Mouse (Mus musculus) hindbrain, embryonic 12.5 days (tissue): ENCODE results near the gene Hoxc8. TPM values are rescaled to one million over a fixed set of nuclear protein-coding genes. Genes with fewer than 3 reads are reported as not detected.

Source experiments
- ATAC-seq: fragments of 200-750 bp; cut with Nextera tagmentation; 2 replicates; pipeline ENCODE4 v1.8.0; 2017; ENCODE audit warnings: moderate TSS enrichment; ENCODE audit not compliant: low FRiP score
- H3K27ac ChIP-seq: fragments of 300-500 bp; sonication (generic); 2 replicates; pipeline ENCODE4 v1.5.1; 2016; ENCODE audit warnings: mild to moderate bottlenecking
- H3K27me3 ChIP-seq: fragments of 300-500 bp; sonication (generic); 2 replicates; pipeline ENCODE4 v1.6.1; 2016; ENCODE audit warnings: mild to moderate bottlenecking
- H3K36me3 ChIP-seq: fragments of 300-500 bp; sonication (generic); 2 replicates; pipeline ENCODE4 v1.6.1; 2016; ENCODE audit warnings: mild to moderate bottlenecking
- H3K4me1 ChIP-seq: fragments of 300-500 bp; sonication (generic); 2 replicates; pipeline ENCODE4 v1.6.1; 2016
- H3K4me2 ChIP-seq: fragments of 300-500 bp; sonication (generic); replicated peaks from 2 replicates; pipeline ENCODE4 v1.6.1; 2016; ENCODE audit warnings: mild to moderate bottlenecking
- H3K4me3 ChIP-seq: fragments of 300-500 bp; sonication (generic); 2 replicates; pipeline ENCODE4 v1.5.1; 2016; ENCODE audit warnings: mild to moderate bottlenecking
- H3K9ac ChIP-seq: fragments of 300-500 bp; sonication (generic); 2 replicates; pipeline ENCODE4 v1.6.1; 2016; ENCODE audit warnings: mild to moderate bottlenecking, moderate library complexity
- H3K9me3 ChIP-seq: fragments of 300-500 bp; sonication (generic); replicated peaks from 2 replicates; pipeline ENCODE4 v1.6.1; 2016; ENCODE audit warnings: mild to moderate bottlenecking
- WGBS: fragments of 180-500 bp; shearing (Covaris S2); methylation state at CpG from one replicate; pipeline ENCODE4 v1.1.7; 2016; 5-methylcytosine and 5-hydroxymethylcytosine counted together
- polyA plus RNA-seq: library from polyadenylated mRNA; unstranded; fragments of >200 nt; fragmentation: Nextera tagmentation; extraction: Ambion mirVana; gene quantifications from 2 replicates; pipeline ENCODE4 v1.2.1, GENCODE M21; 2016

Hoxc8 gene
- polyA plus RNA-seq, 1 experiment from 2014 or later, result not detected

- Histone ChIP-seq H3K4me2 (no peak overlapping the region), H3K4me1 (peaks cover 7% of the 10 kb centered on the region; the same call in 1 of the 2 replicates), H3K27ac (no peak overlapping the region), H3K36me3 (no peaks in the 10 kb centered on the region), H3K4me3 (no peak overlapping the region), H3K9ac (no peak overlapping the region), H3K9me3 (no peaks in the 10 kb centered on the region), H3K27me3 (peaks cover 100% of the 10 kb centered on the region)
- WGBS, result 2% methylated on average over 13 of the region's 13 CpGs
- ATAC-seq, result no peak
Measured at GRCm38 (mm10) chr15:102978615-102979515, 11.5 kb upstream of the Hoxc8 start.

- ATAC-seq, result no peak
- Histone ChIP-seq H3K9ac (no peak overlapping the region), H3K36me3 (no peaks in the 10 kb centered on the region), H3K4me1 (peaks cover 7% of the 10 kb centered on the region; the same call in 1 of the 2 replicates), H3K9me3 (no peaks in the 10 kb centered on the region), H3K4me2 (no peak overlapping the region), H3K27ac (no peak overlapping the region), H3K4me3 (no peak overlapping the region), H3K27me3 (peaks cover 100% of the 10 kb centered on the region)
- WGBS, result 0% methylated on average over 1 of the region's 1 CpGs
Measured at GRCm38 (mm10) chr15:102979936-102980335, 10.5 kb upstream of the Hoxc8 start.

- no peaks in the 10 kb centered on the region for H3K9me3 ChIP-seq
Measured at GRCm38 (mm10) chr15:102980352-102980751, 10.1 kb upstream of the Hoxc8 start.

GRCm38 (mm10) chr15:102980912-102981311 lies 9.5 kb upstream of the Hoxc8 start:
- 0 out of 2 replicates have a peak overlapping the region, but pooled peaks have one; percentile 19 for H3K4me3 ChIP-seq
- peaks cover 100% of the 10 kb centered on the region for H3K27me3 ChIP-seq
- ATAC-seq, result no peak
- no peaks in the 10 kb centered on the region for H3K9me3 ChIP-seq
- WGBS, result 2% methylated on average over 14 of the region's 14 CpGs
- no peak overlapping the region for H3K9ac ChIP-seq
- peaks cover 7% of the 10 kb centered on the region; the same call in 1 of the 2 replicates for H3K4me1 ChIP-seq
- H3K36me3 ChIP-seq, result no peaks in the 10 kb centered on the region
- H3K27ac ChIP-seq, result no peak overlapping the region
- H3K4me2 ChIP-seq, result peak overlapping the region; percentile 39

More at GRCm38 (mm10) chr15:102980352-102980751, 10.1 kb upstream of the Hoxc8 start:
- Histone ChIP-seq H3K36me3 (no peaks in the 10 kb centered on the region), H3K4me2 (no peak overlapping the region), H3K27me3 (peaks cover 100% of the 10 kb centered on the region), H3K9ac (no peak overlapping the region), H3K4me3 (no peak overlapping the region), H3K4me1 (peaks cover 7% of the 10 kb centered on the region; the same call in 1 of the 2 replicates), H3K27ac (no peak overlapping the region)
- 3% methylated on average over 11 of the region's 11 CpGs for WGBS
- no peak for ATAC-seq

- WGBS, result under 1% methylated on average over 88 of the region's 88 CpGs
- H3K27me3 ChIP-seq, result peaks cover 100% of the 10 kb centered on the region
- peak overlapping the region; percentile 39 for H3K4me2 ChIP-seq
- H3K27ac ChIP-seq, result no peak overlapping the region
- H3K9me3 ChIP-seq, result no peaks in the 10 kb centered on the region
- peak overlapping the region; percentile 19 for H3K4me3 ChIP-seq
- H3K4me1 ChIP-seq, result peaks cover 7% of the 10 kb centered on the region; the same call in 1 of the 2 replicates
- H3K36me3 ChIP-seq, result no peaks in the 10 kb centered on the region
- no peak for ATAC-seq
- H3K9ac ChIP-seq, result no peak overlapping the region
Measured at GRCm38 (mm10) chr15:102981379-102982288, 8.8 kb upstream of the Hoxc8 start.

- H3K36me3 ChIP-seq, result no peaks in the 10 kb centered on the region
- no peak overlapping the region for H3K4me3 ChIP-seq
- no peak overlapping the region for H3K4me2 ChIP-seq
- no peaks in the 10 kb centered on the region for H3K9me3 ChIP-seq
- H3K27me3 ChIP-seq, result peaks cover 100% of the 10 kb centered on the region
- ATAC-seq, result no peak
- no peak overlapping the region for H3K27ac ChIP-seq
- no peak overlapping the region for H3K9ac ChIP-seq
- H3K4me1 ChIP-seq, result peaks cover 7% of the 10 kb centered on the region; the same call in 1 of the 2 replicates
- under 1% methylated on average over 12 of the region's 12 CpGs for WGBS
Measured at GRCm38 (mm10) chr15:102983716-102984115, 6.7 kb upstream of the Hoxc8 start.

GRCm38 (mm10) chr15:102984521-102984920 lies 5.9 kb upstream of the Hoxc8 start:
- no peak overlapping the region for H3K4me3 ChIP-seq
- no peaks in the 10 kb centered on the region for H3K36me3 ChIP-seq
- no peak overlapping the region for H3K9ac ChIP-seq
- peaks cover 100% of the 10 kb centered on the region for H3K27me3 ChIP-seq
- no peak overlapping the region for H3K27ac ChIP-seq
- no peaks in the 10 kb centered on the region for H3K9me3 ChIP-seq
- no peak for ATAC-seq
- no peak overlapping the region for H3K4me2 ChIP-seq
- H3K4me1 ChIP-seq, result peaks cover 7% of the 10 kb centered on the region; the same call in 1 of the 2 replicates
- WGBS, result 2% methylated on average over 10 of the region's 10 CpGs

- Histone ChIP-seq H3K4me2 (no peak overlapping the region), H3K9me3 (no peaks in the 10 kb centered on the region), H3K4me3 (no peak overlapping the region), H3K4me1 (peaks cover 7% of the 10 kb centered on the region; the same call in 1 of the 2 replicates), H3K27me3 (peaks cover 100% of the 10 kb centered on the region), H3K36me3 (no peaks in the 10 kb centered on the region), H3K9ac (no peak overlapping the region), H3K27ac (no peak overlapping the region)
- ATAC-seq, result no peak
- 6% methylated on average over 3 of the region's 3 CpGs for WGBS
Measured at GRCm38 (mm10) chr15:102984925-102985324, 5.5 kb upstream of the Hoxc8 start.

- ATAC-seq, result peak; percentile 48
- Histone ChIP-seq H3K9ac (no peak overlapping the region), H3K4me3 (no peak overlapping the region), H3K27me3 (peaks cover 100% of the 10 kb centered on the region), H3K9me3 (no peaks in the 10 kb centered on the region), H3K27ac (no peak overlapping the region), H3K36me3 (no peaks in the 10 kb centered on the region), H3K4me1 (0 out of 2 replicates have a peak, but pooled peaks cover 3% of the 10 kb centered on the region), H3K4me2 (no peak overlapping the region)
- WGBS, result 3% methylated on average over 21 of the region's 21 CpGs
Measured at GRCm38 (mm10) chr15:102987124-102987833, 3.1 kb upstream of the Hoxc8 start.

GRCm38 (mm10) chr15:102988078-102988477 lies 2.3 kb upstream of the Hoxc8 start:
- H3K9me3 ChIP-seq, result no peaks in the 10 kb centered on the region
- no peak overlapping the region for H3K4me2 ChIP-seq
- no peak for ATAC-seq
- no peak overlapping the region for H3K4me3 ChIP-seq
- 0 out of 2 replicates have a peak, but pooled peaks cover 3% of the 10 kb centered on the region for H3K4me1 ChIP-seq
- no peak overlapping the region for H3K9ac ChIP-seq
- H3K27me3 ChIP-seq, result peaks cover 100% of the 10 kb centered on the region
- 18% methylated on average over 5 of the region's 5 CpGs for WGBS
- no peak overlapping the region for H3K27ac ChIP-seq
- H3K36me3 ChIP-seq, result no peaks in the 10 kb centered on the region

- Histone ChIP-seq H3K4me1 (0 out of 2 replicates have a peak, but pooled peaks cover 3% of the 10 kb centered on the region), H3K27me3 (peaks cover 97% of the 10 kb centered on the region), H3K9ac (no peak overlapping the region), H3K9me3 (no peaks in the 10 kb centered on the region), H3K36me3 (no peaks in the 10 kb centered on the region), H3K4me2 (no peak overlapping the region), H3K4me3 (no peak overlapping the region), H3K27ac (no peak overlapping the region)
- WGBS, result 2% methylated on average over 7 of the region's 7 CpGs
- ATAC-seq, result no peak
Measured at GRCm38 (mm10) chr15:102991782-102992181, 1.4 kb downstream of the Hoxc8 start.
